Mouse (Mus musculus): ENCODE data around the gene Scd3. TPM values are rescaled to one million over a fixed set of nuclear protein-coding genes. Genes with fewer than 3 reads are reported as not detected.

The Scd3 gene
- polyA plus RNA-seq (2017; shearing (Covaris generic)): not detected

DNA sequence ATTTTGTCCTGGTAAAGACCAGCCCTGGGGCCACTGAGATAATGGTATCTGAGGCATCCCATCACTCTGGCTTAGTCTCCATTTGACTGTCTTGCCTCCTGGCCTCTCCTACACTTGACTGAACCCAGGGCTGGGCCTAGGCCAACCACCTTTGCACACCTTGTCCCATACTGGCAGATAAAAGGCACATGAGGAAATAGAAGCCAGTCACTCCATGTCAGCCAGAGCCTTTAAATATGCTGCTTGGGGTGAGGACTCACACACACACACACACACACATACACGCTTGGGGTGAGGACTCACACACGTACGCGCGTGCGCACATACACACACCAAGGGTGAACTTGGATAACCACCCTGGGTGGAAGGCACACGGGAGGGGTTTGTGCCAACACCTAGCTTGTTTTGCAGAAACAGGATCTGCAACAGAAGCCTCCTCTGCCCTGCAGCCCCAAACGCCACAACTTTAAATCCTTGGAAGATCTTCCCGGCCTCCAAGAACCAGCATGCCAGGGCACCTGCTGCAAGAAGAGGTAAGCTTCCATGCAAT, at the start of gene Scd3:
Scd3 (plus strand) TSS at position 255 of the 550 bp plus-strand sequence.

DNA sequence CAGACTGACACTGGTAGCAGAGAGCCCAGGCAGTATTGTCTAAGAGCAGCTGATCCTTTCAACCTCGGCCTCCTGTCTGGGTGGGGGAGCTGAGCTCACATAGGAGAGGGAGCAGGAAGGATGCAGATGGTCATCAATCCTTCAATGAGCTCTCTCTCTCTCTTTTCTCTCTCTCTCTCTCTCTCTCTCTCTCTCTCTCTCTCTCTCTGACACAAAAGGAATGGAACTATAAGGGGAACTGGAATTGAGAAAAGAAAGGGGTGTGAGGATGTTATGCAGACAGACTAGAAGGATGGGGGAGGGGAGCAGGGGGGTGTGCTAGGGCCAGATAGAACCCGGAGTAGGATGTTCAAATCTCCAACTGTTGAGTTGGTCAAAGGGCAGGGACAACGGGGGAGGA, 10.7 kb upstream of the Scd3 start, which contains the start of gene Pkd2l1:
Pkd2l1 (minus strand) TSS at position 101 of the 400 bp plus-strand sequence.

DNA sequence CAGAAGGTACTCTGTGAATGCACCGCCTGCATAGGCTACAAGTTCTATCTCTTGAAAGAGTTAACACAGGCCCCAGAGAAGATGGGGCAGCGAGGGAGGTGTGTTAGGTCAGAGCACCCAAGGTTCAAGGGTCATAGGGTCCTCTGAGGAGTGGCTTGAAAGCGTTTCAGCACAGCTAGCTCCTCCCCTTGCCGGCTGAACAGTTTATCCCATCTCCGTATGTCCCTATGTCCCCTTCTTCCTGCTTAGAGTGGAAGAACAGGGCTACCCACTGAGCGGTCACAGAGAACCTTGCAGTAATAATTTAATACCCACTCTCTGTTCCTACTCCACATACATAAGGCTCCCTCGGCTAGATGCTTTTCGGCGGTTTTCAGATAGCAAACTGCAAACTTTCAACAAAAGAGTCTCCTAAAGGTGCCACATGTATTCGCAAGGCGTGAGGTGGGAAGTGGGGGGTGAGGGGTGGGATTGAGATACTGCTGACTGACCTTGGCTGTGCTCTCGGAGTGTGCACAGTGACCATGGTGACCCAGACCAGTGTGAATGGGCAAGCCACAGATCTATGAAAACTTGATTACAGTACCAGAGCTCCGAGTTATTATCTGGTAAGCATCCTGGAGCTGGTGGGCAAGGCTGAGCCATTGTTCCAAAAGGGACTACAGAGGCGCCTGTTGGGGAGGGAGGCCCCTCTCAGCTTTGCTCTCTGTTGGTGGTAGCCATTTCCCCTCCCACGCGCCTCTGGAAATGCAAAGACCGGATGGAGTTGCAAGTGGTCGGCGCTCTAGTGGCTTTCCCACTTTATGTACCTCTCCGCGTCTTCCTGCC, 90.1 kb downstream of the Scd3 start, which contains the start of gene Scd2:
Scd2 (plus strand) TSS at position 734 of the 828 bp plus-strand sequence.

Other genes with a start within 250 kb of the Scd3 start
- not detected for gene Cpn1, start 216.7 kb upstream of the Scd3 start, polyA plus RNA-seq (2017; shearing (Covaris generic))
- gene Cyp2c23, start 174.1 kb upstream of the Scd3 start, polyA plus RNA-seq (2017; shearing (Covaris generic)): not detected
- 5.2 TPM for gene Erlin1, start 133.5 kb upstream of the Scd3 start, polyA plus RNA-seq (2017; shearing (Covaris generic))
- gene Chuk, start 95.8 kb upstream of the Scd3 start, polyA plus RNA-seq (2017; shearing (Covaris generic)): 88.7 TPM
- 34.2 TPM for gene Cwf19l1, start 67.4 kb upstream of the Scd3 start, polyA plus RNA-seq (2017; shearing (Covaris generic))
- 119 TPM for gene Bloc1s2, start 56.8 kb upstream of the Scd3 start, polyA plus RNA-seq (2017; shearing (Covaris generic))
- 0.08 TPM for gene Pkd2l1, start 10.8 kb upstream of the Scd3 start, polyA plus RNA-seq (2017; shearing (Covaris generic))
- gene Scd2, start 90.4 kb downstream of the Scd3 start, polyA plus RNA-seq (2017; shearing (Covaris generic)): 47.2 TPM
- gene Scd4, start 129.8 kb downstream of the Scd3 start, polyA plus RNA-seq (2017; shearing (Covaris generic)): 0.45 TPM
- gene Scd1, start 204.6 kb downstream of the Scd3 start, polyA plus RNA-seq (2017; shearing (Covaris generic)): 0.63 TPM